In the genomic region with DNA sequence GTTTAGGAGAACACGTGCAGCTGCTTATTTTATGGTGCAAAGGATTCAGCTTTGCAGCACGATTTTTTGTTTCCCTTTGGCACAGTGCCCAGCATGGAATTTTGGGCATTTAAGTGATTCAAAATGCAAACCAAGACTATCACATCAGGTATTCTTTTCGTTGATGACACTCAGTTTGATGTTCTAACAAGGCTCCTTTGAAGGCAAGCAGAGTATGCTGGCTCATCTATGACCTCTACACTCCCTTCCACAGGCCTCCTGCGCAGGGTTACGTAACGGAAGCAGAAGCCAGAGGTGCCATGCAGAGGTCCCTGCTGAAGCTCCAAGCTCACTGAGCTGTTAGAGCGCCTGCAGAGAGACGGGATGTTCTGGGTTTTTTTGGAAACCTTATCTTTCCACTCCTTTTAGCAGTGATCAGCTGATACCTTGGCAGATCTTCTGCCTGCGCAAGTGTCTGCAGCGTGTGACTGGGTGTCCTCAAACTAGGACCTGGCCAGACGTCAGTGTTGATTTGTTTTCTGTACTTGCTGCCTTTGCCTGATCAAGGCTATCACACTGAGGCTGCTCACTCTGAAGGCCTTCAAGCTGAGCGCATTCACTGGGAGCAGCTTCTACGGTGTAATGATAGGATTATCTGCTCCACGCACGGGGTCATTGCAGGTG, we compare ENCODE assay signal across 7 mouse cellular contexts. TPM values are rescaled to one million over a fixed set of nuclear protein-coding genes. Genes with fewer than 3 reads are reported as not detected.
DNase-seq lines count a peak whose midpoint lies in the region; ATAC-seq and TF ChIP-seq lines count a peak whose summit lies in the region.

No protein-coding gene starts in this region.

- ATAC-seq in stomach, embryonic 15.5 days (ENCODE audit: insufficient read depth, low FRiP score, low read depth): peak; percentile 21; the same call in 1 of the 2 replicates
- ATAC-seq in stomach, postnatal 0 days (ENCODE audit: low FRiP score, low TSS enrichment): no peak
- ATAC-seq in heart, embryonic 11.5 days (replicated peaks; ENCODE audit: insufficient number of reproducible peaks, low FRiP score, low TSS enrichment): peak; percentile 52; the same call in 1 of the 2 replicates
- ATAC-seq in monocyte, adult 5-6 weeks (replicated peaks; ENCODE audit: insufficient number of reproducible peaks, low FRiP score, low TSS enrichment, poor library complexity, severe bottlenecking): no peak

- 0 out of 2 replicates have a peak, but pooled peaks cover 6% of the 10 kb centered on the region for H3K4me1 ChIP-seq in stomach, embryonic 15.5 days
- no peaks in the 10 kb centered on the region; the same call in 1 of the 2 replicates for H3K4me1 ChIP-seq in stomach, postnatal 0 days (replicated peaks; ENCODE audit: control insufficient read depth, insufficient read depth)
- H3K4me1 ChIP-seq in cerebellum, adult 2 months (ENCODE audit: control insufficient read depth, insufficient read depth, low read length): peaks cover 9% of the 10 kb centered on the region; the same call in 1 of the 2 replicates
- peaks cover 7% of the 10 kb centered on the region for H3K4me1 ChIP-seq in heart, embryonic 11.5 days (ENCODE audit: control insufficient read depth, insufficient read depth, low read length)

- H3K4me3 ChIP-seq in stomach, embryonic 15.5 days (replicated peaks): no peak overlapping the region
- H3K4me3 ChIP-seq in stomach, postnatal 0 days (ENCODE audit: low read depth, low read length): no peak overlapping the region
- H3K4me3 ChIP-seq in cerebellum, adult 2 months (replicated peaks; ENCODE audit: insufficient read depth, low read depth, low read length): no peak overlapping the region
- H3K4me3 ChIP-seq in heart, embryonic 11.5 days (ENCODE audit: low read depth, low read length): no peak overlapping the region

- no peak overlapping the region for H3K4me2 ChIP-seq in stomach, embryonic 15.5 days
- H3K4me2 ChIP-seq in stomach, postnatal 0 days (replicated peaks; ENCODE audit: low read depth): no peak overlapping the region
- 0 out of 2 replicates have a peak overlapping the region, but pooled peaks have one; percentile 2 for H3K4me2 ChIP-seq in heart, embryonic 11.5 days

- no peaks in the 10 kb centered on the region for H3K27me3 ChIP-seq in stomach, embryonic 15.5 days (replicated peaks)
- H3K27me3 ChIP-seq in stomach, postnatal 0 days (ENCODE audit: control insufficient read depth, insufficient read depth, low read length): no peaks in the 10 kb centered on the region
- no peaks in the 10 kb centered on the region for H3K27me3 ChIP-seq in cerebellum, adult 2 months (ENCODE audit: control insufficient read depth, insufficient read depth, low read length)
- H3K27me3 ChIP-seq in heart, embryonic 11.5 days (ENCODE audit: control insufficient read depth, insufficient read depth, low read length): no peaks in the 10 kb centered on the region

- TF ChIP-seq CTCF in stomach, postnatal 0 days (IDR thresholded peaks at IDR 0.05; ENCODE audit: low read depth): no peak
- TF ChIP-seq CTCF in cerebellum, adult 2 months (IDR thresholded peaks at IDR 0.05; ENCODE audit: borderline replicate concordance, insufficient read depth, low read depth, low read length): no peak

- WGBS in stomach, embryonic 15.5 days: 63% methylated on average over 15 of the region's 15 CpGs
- 63% methylated on average over 15 of the region's 15 CpGs for WGBS in stomach, postnatal 0 days
- WGBS in cerebellum, adult 2 months: 45% methylated on average over 15 of the region's 15 CpGs
- WGBS in heart, embryonic 11.5 days (ENCODE audit: insufficient replicate concordance): 48% methylated on average over 15 of the region's 15 CpGs

- no peak for TF ChIP-seq POLR2A in cerebellum, adult 2 months (IDR thresholded peaks at IDR 0.05; ENCODE audit: borderline replicate concordance, insufficient read depth, low read length)

- no peaks in the 10 kb centered on the region for H3K9me3 ChIP-seq in stomach, embryonic 15.5 days
- no peaks in the 10 kb centered on the region for H3K9me3 ChIP-seq in stomach, postnatal 0 days (ENCODE audit: control insufficient read depth, low read length)
- H3K9me3 ChIP-seq in heart, embryonic 11.5 days (replicated peaks; ENCODE audit: control insufficient read depth, low read length): no peaks in the 10 kb centered on the region

- no peak for TF ChIP-seq EP300 in stomach, postnatal 0 days (optimal IDR thresholded peaks at IDR 0.05)

- intact Hi-C loops in left cerebral cortex, postnatal 36 days (cut with DNase I): no loop called here

- no peak overlapping the region for H3K9ac ChIP-seq in stomach, embryonic 15.5 days
- H3K9ac ChIP-seq in stomach, postnatal 0 days (ENCODE audit: low read length): no peak overlapping the region
- peak overlapping the region; percentile 4; the same call in 1 of the 2 replicates for H3K9ac ChIP-seq in heart, embryonic 11.5 days (ENCODE audit: low read depth, low read length)

- DNase-seq in stomach, postnatal 0 days (ENCODE audit: low spot score): no peak
- DNase-seq in cerebellum, adult 2 months: peak; percentile 50 to 52
- DNase-seq in left cerebral cortex, postnatal 36 days (ENCODE audit: low spot score in 2 of 2): peak; percentile 62 to 68
- peak; percentile 40 to 73 for DNase-seq in spleen, postnatal 36 days (ENCODE audit: low spot score in 2 of 2)

- no peak overlapping the region for H3K27ac ChIP-seq in stomach, embryonic 15.5 days
- H3K27ac ChIP-seq in stomach, postnatal 0 days (replicated peaks): no peak overlapping the region
- H3K27ac ChIP-seq in cerebellum, adult 2 months (ENCODE audit: insufficient read depth, low read length): peak overlapping the region; percentile 73
- H3K27ac ChIP-seq in heart, embryonic 11.5 days (ENCODE audit: low read depth, low read length): peak overlapping the region; percentile 46

- H3K36me3 ChIP-seq in stomach, embryonic 15.5 days: no peaks in the 10 kb centered on the region
- no peaks in the 10 kb centered on the region for H3K36me3 ChIP-seq in stomach, postnatal 0 days (ENCODE audit: control insufficient read depth, insufficient read depth, low read length)
- no peaks in the 10 kb centered on the region for H3K36me3 ChIP-seq in heart, embryonic 11.5 days (ENCODE audit: control insufficient read depth, insufficient read depth, low read length)

RNA-seq across cellular contexts. Expression of gene Shld1, which starts 3.0 kb away (rescaled TPM):
- 12.1 and 13.6 TPM in 2 replicates for polyA plus RNA-seq in stomach, embryonic 15.5 days (2015; fragmentation: Nextera tagmentation; extraction: Ambion mirVana)
- polyA plus RNA-seq in stomach, postnatal 0 days (2015; fragmentation: Nextera tagmentation; extraction: Ambion mirVana): 9.8 and 10.5 TPM in 2 replicates
- polyA plus RNA-seq in cerebellum, adult 2 months (2012; rRNA removed): 29.5 and 29.7 TPM in 2 replicates
- 15.3 and 18.0 TPM in 2 replicates for polyA plus RNA-seq in heart, embryonic 11.5 days (2014; fragmentation: Nextera tagmentation; extraction: Ambion mirVana)
- 10 to 100 TPM; 10.2 to 10.9 TPM for total RNA-seq in left cerebral cortex, postnatal 36 days (2021)
- 15.0 to 21.8 TPM (median 15.4 TPM) in 3 replicates for total RNA-seq in monocyte, adult 5-6 weeks (2017)

Comparison
In these comparisons a context has a peak if more than half of its experiments do, and no peak if none do; other contexts are left out.
1. ATAC-seq: peak in stomach, embryonic 15.5 days (single experiment) and heart, embryonic 11.5 days (single experiment); none in stomach, postnatal 0 days (single experiment) and monocyte, adult 5-6 weeks (single experiment).
2. H3K27ac ChIP-seq: peak in cerebellum, adult 2 months (single experiment) and heart, embryonic 11.5 days (single experiment); none in stomach, embryonic 15.5 days (single experiment) and stomach, postnatal 0 days (single experiment).